Mouse (Mus musculus) intestine, embryonic 16.5 days (tissue): ENCODE measurements around the gene Mzf1. TPM values are rescaled to one million over a fixed set of nuclear protein-coding genes. Genes with fewer than 3 reads are reported as not detected.

Source experiments
- ATAC-seq: fragments of 200-750 bp; cut with Nextera tagmentation; 2 replicates; pipeline ENCODE4 v1.8.0; 2017; ENCODE audit warnings: moderate TSS enrichment, moderate library complexity
- H3K27ac ChIP-seq: fragments of 300-500 bp; sonication (generic); 2 replicates; pipeline ENCODE4 v1.5.1; 2014; ENCODE audit warnings: mild to moderate bottlenecking, low read length
- H3K27me3 ChIP-seq: fragments of 300-500 bp; sonication (generic); replicated peaks from 2 replicates; pipeline ENCODE4 v1.6.1; 2014; ENCODE audit warnings: low read length, control low read depth, mixed read lengths; ENCODE audit not compliant: control insufficient read depth, insufficient read depth
- H3K36me3 ChIP-seq: fragments of 300-500 bp; sonication (generic); 2 replicates; pipeline ENCODE4 v1.6.1; 2014; ENCODE audit warnings: low read length, control low read depth; ENCODE audit not compliant: control insufficient read depth, insufficient read depth
- H3K4me1 ChIP-seq: fragments of 300-500 bp; sonication (generic); 2 replicates; pipeline ENCODE4 v1.6.1; 2014; ENCODE audit warnings: low read length, control low read depth, mixed read lengths; ENCODE audit not compliant: control insufficient read depth, insufficient read depth
- H3K4me2 ChIP-seq: fragments of 300-500 bp; sonication (generic); 2 replicates; pipeline ENCODE4 v1.6.1; 2014; ENCODE audit warnings: low read depth, low read length, control low read depth
- H3K4me3 ChIP-seq: fragments of 300-500 bp; sonication (generic); 2 replicates; pipeline ENCODE4 v1.5.1; 2014; ENCODE audit warnings: mild to moderate bottlenecking, low read length
- H3K9ac ChIP-seq: fragments of 300-500 bp; sonication (generic); 2 replicates; pipeline ENCODE4 v1.6.1; 2014; ENCODE audit warnings: low read depth, low read length
- H3K9me3 ChIP-seq: fragments of 300-500 bp; sonication (generic); 2 replicates; pipeline ENCODE4 v1.6.1; 2016; ENCODE audit warnings: low read length, control low read depth; ENCODE audit not compliant: control insufficient read depth
- WGBS: fragments of 180-500 bp; shearing (Covaris S2); extraction: QIAGEN DNeasy Blood & Tissue Kit; methylation state at CpG from one replicate; pipeline ENCODE4 v1.1.7; 2014; 5-methylcytosine and 5-hydroxymethylcytosine counted together
- polyA plus RNA-seq: library from polyadenylated mRNA; unstranded; fragments of >200 nt; fragmentation: Nextera tagmentation; extraction: Ambion mirVana; gene quantifications from 2 replicates; pipeline ENCODE4 v1.2.1, GENCODE M21; 2015

Gene Mzf1
- polyA plus RNA-seq, 1 experiment from 2014 or later = 1.8 TPM

GRCm38 (mm10) chr7:13009143-13010004 lies 45.2 kb downstream of the Mzf1 start:
- Histone ChIP-seq H3K4me2 (peak overlapping the region; percentile 71), H3K9me3 (no peaks in the 10 kb centered on the region), H3K9ac (peak overlapping the region; percentile 95), H3K4me3 (peak overlapping the region; percentile 85), H3K4me1 (peaks cover 12% of the 10 kb centered on the region; the same call in 1 of the 2 replicates), H3K27ac (peak overlapping the region; percentile 97), H3K36me3 (peaks cover 18% of the 10 kb centered on the region), H3K27me3 (no peaks in the 10 kb centered on the region)
- ATAC-seq = peak; percentile 91
- under 1% methylated on average over 42 of the region's 42 CpGs for WGBS

- Histone ChIP-seq H3K9me3 (no peaks in the 10 kb centered on the region), H3K27me3 (no peaks in the 10 kb centered on the region), H3K4me1 (peaks cover 8% of the 10 kb centered on the region; the same call in 1 of the 2 replicates), H3K9ac (peak overlapping the region; percentile 43; the same call in 1 of the 2 replicates), H3K27ac (no peak overlapping the region), H3K4me2 (no peak overlapping the region), H3K36me3 (peaks cover 18% of the 10 kb centered on the region), H3K4me3 (no peak overlapping the region)
- WGBS = 54% methylated on average over 56 of the region's 57 CpGs
- no peak for ATAC-seq
Measured at GRCm38 (mm10) chr7:13007341-13008092, 47.0 kb downstream of the Mzf1 start.

- WGBS = 88% methylated on average over 10 of the region's 10 CpGs
- Histone ChIP-seq H3K9me3 (no peaks in the 10 kb centered on the region), H3K27me3 (no peaks in the 10 kb centered on the region), H3K4me1 (peaks cover 8% of the 10 kb centered on the region; the same call in 1 of the 2 replicates), H3K9ac (no peak overlapping the region), H3K36me3 (peaks cover 18% of the 10 kb centered on the region), H3K27ac (no peak overlapping the region), H3K4me3 (no peak overlapping the region), H3K4me2 (no peak overlapping the region)
- ATAC-seq = no peak
Measured at GRCm38 (mm10) chr7:13006531-13006930, 48.0 kb downstream of the Mzf1 start.

GRCm38 (mm10) chr7:13006011-13006410 lies 48.6 kb downstream of the Mzf1 start:
- peaks cover 18% of the 10 kb centered on the region for H3K36me3 ChIP-seq
- H3K27ac ChIP-seq = no peak overlapping the region
- H3K4me2 ChIP-seq = no peak overlapping the region
- H3K27me3 ChIP-seq = no peaks in the 10 kb centered on the region
- peaks cover 8% of the 10 kb centered on the region; the same call in 1 of the 2 replicates for H3K4me1 ChIP-seq
- no peak for ATAC-seq
- H3K4me3 ChIP-seq = no peak overlapping the region
- WGBS = 88% methylated on average over 17 of the region's 17 CpGs
- 0 out of 2 replicates have a peak overlapping the region, but pooled peaks have one; percentile 6 for H3K9ac ChIP-seq
- no peaks in the 10 kb centered on the region for H3K9me3 ChIP-seq

GRCm38 (mm10) chr7:13003380-13003779 lies 51.2 kb downstream of the Mzf1 start:
- no peak for ATAC-seq
- no peaks in the 10 kb centered on the region for H3K27me3 ChIP-seq
- H3K4me1 ChIP-seq = peaks cover 4% of the 10 kb centered on the region; the same call in 1 of the 2 replicates
- no peak overlapping the region for H3K4me3 ChIP-seq
- H3K36me3 ChIP-seq = peaks cover 18% of the 10 kb centered on the region
- no peak overlapping the region for H3K4me2 ChIP-seq
- H3K9ac ChIP-seq = no peak overlapping the region
- no peak overlapping the region for H3K27ac ChIP-seq
- 81% methylated on average over 5 of the region's 5 CpGs for WGBS
- no peaks in the 10 kb centered on the region for H3K9me3 ChIP-seq

GRCm38 (mm10) chr7:13001584-13001983 lies 53.0 kb downstream of the Mzf1 start:
- 48% methylated on average over 1 of the region's 1 CpGs for WGBS
- H3K4me1 ChIP-seq = no peaks in the 10 kb centered on the region
- H3K9ac ChIP-seq = no peak overlapping the region
- no peaks in the 10 kb centered on the region for H3K9me3 ChIP-seq
- H3K27me3 ChIP-seq = no peaks in the 10 kb centered on the region
- ATAC-seq = 0 out of 2 replicates have a peak, but pooled peaks have one; percentile 53
- H3K36me3 ChIP-seq = peaks cover 6% of the 10 kb centered on the region; the same call in 1 of the 2 replicates
- no peak overlapping the region for H3K27ac ChIP-seq
- no peak overlapping the region for H3K4me3 ChIP-seq
- no peak overlapping the region for H3K4me2 ChIP-seq

GRCm38 (mm10) chr7:12998851-12999250 lies 55.7 kb downstream of the Mzf1 start, which contains the start of gene Trim28:
Gene Trim28 (plus strand): TSS chr7:12999114.
- Histone ChIP-seq H3K36me3 (no peaks in the 10 kb centered on the region), H3K9ac (no peak within 1 kb of the TSS), H3K4me2 (no peak within 1 kb of the TSS), H3K4me1 (no peaks in the 10 kb centered on the region), H3K9me3 (no peaks in the 10 kb centered on the region), H3K27ac (no peak within 1 kb of the TSS), H3K4me3 (no peak within 1 kb of the TSS), H3K27me3 (no peaks in the 10 kb centered on the region)
- 86% methylated on average over 3 of the region's 3 CpGs for whole genome bisulfite sequencing
- no peak for ATAC-seq

- no peak within 1 kb of the TSS for H3K9ac ChIP-seq
- no peaks in the 10 kb centered on the region for H3K9me3 ChIP-seq
- no peak within 1 kb of the TSS for H3K4me3 ChIP-seq
- no peak within 1 kb of the TSS for H3K4me2 ChIP-seq
- H3K27ac ChIP-seq = no peak within 1 kb of the TSS
- peak; percentile 49; the same call in 1 of the 2 replicates for ATAC-seq
- no peaks in the 10 kb centered on the region for H3K4me1 ChIP-seq
- H3K36me3 ChIP-seq = no peaks in the 10 kb centered on the region
- no peaks in the 10 kb centered on the region for H3K27me3 ChIP-seq
- 65% methylated on average over 5 of the region's 5 CpGs for WGBS
Measured at GRCm38 (mm10) chr7:12998053-12998452, 56.5 kb downstream of the Mzf1 start, which contains the start of gene Slc27a5. Gene Slc27a5 (minus strand): TSS chr7:12998192.

GRCm38 (mm10) chr7:12997230-12997629 lies 57.3 kb downstream of the Mzf1 start:
- no peak overlapping the region for H3K4me2 ChIP-seq
- no peaks in the 10 kb centered on the region for H3K9me3 ChIP-seq
- H3K9ac ChIP-seq = no peak overlapping the region
- ATAC-seq = no peak
- H3K27me3 ChIP-seq = no peaks in the 10 kb centered on the region
- no peak overlapping the region for H3K4me3 ChIP-seq
- H3K4me1 ChIP-seq = no peaks in the 10 kb centered on the region
- no peak overlapping the region for H3K27ac ChIP-seq
- H3K36me3 ChIP-seq = no peaks in the 10 kb centered on the region
- 64% methylated on average over 5 of the region's 5 CpGs for WGBS
